Mouse (Mus musculus) right cerebral cortex, adult 2 months (tissue): ENCODE data around the gene Stxbp5.

Experiments used
- DNase-seq, 2 experiments: peaks; one replicate each; pipeline ENCODE4 v3.0.0; 2021 to 2022; ENCODE audit warnings: low spot score in 2 of 2

The Stxbp5 gene

GRCm38 (mm10) chr10:9754893-9755541 lies 145.9 kb downstream of the Stxbp5 start:
- peak; percentile 90 to 91 for DNase-seq

GRCm38 (mm10) chr10:9733861-9734260 lies 167.0 kb downstream of the Stxbp5 start:
- no peak for DNase-seq

- DNase-seq, result no peak
Measured at GRCm38 (mm10) chr10:9732065-9732749, 168.7 kb downstream of the Stxbp5 start.

- DNase-seq, result no peak
Measured at GRCm38 (mm10) chr10:9722519-9723303, 178.2 kb downstream of the Stxbp5 start.

- no peak for DNase-seq
Measured at GRCm38 (mm10) chr10:9720027-9720426, 180.9 kb downstream of the Stxbp5 start.

- DNase-seq, result no peak
Measured at GRCm38 (mm10) chr10:9718086-9718485, 182.8 kb downstream of the Stxbp5 start.
